Comparison of ENCODE assay signal across 14 mouse cellular contexts in the genomic region with DNA sequence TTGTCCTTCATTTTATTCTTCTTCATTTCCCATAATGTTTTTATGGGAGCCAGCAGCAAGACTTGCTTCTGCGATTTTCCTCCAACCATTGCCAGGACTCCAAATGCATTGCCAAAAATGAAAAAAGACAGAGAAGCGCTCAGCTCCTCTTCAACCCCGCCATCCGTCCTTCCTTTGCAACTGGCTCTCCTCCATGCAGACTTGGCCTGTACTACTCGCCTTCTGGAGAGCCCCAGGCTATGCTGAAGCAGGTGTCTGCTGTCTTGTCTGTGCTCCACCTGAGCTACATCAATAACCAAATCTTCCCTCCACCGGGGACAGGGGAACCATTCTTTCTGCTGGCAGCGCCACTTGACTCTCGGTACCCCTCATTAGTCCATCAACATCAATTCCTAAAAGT.
A peak's percentile ranks its signal among the peaks of the same experiment; 100 is the strongest.
DNase-seq lines count a peak whose midpoint lies in the region; TF ChIP-seq lines count a peak whose summit lies in the region.
"Had no signal": no experiment of that assay in that cellular context is flagged by ENCODE, and none has a peak within 500 bp of the region (broad histone marks: within the 10 kb centered on the region; RNA-seq: fewer than 3 reads in every experiment).

No protein-coding gene starts in this region.

- no peak overlapping the region for H3K27ac ChIP-seq in kidney, adult 2 months (ENCODE audit: insufficient read depth, low read depth, low read length)
- H3K27ac ChIP-seq: embryonic facial prominence, embryonic 12.5 days; kidney, embryonic 15.5 days had no signal

- H3K4me3 ChIP-seq in kidney, adult 2 months (ENCODE audit: insufficient read depth, low read depth, low read length), result no peak overlapping the region
- H3K4me3 ChIP-seq: embryonic facial prominence, embryonic 12.5 days; kidney, embryonic 15.5 days had no signal

- WGBS in kidney, adult 2 months, result 91% methylated on average over 8 of the region's 8 CpGs

- TF ChIP-seq CTCF in kidney, adult 2 months (conservative IDR thresholded peaks at IDR 0.05; ENCODE audit: insufficient read depth, insufficient read length, low read depth, low read length), result no peak

- no peak for TF ChIP-seq POLR2A in kidney, adult 2 months (IDR thresholded peaks at IDR 0.05; ENCODE audit: low read depth, low read length)

- DNase-seq in adrenal gland, postnatal 25 days, result peak; percentile 2
- no peak for DNase-seq in adrenal gland, adult 8-10 months
- peak; percentile 2 to 4 for DNase-seq in layer of hippocampus, postnatal 36 days
- DNase-seq in layer of hippocampus, adult 8-10 months (ENCODE audit: low spot score in 2 of 2), result no peak
- DNase-seq in cerebellum, adult 11-12 months, result peak; percentile 22
- DNase-seq in cerebellum, postnatal 36 days, result peak; percentile 53 to 56
- DNase-seq in kidney, adult 2 months, result no peak
- DNase-seq in kidney, adult 11 months, result no peak
- DNase-seq: adrenal gland, postnatal 36 days; gastrocnemius, postnatal 10 days; heart, postnatal 14 days; retina, postnatal 1 day had no signal

- no peaks in the 10 kb centered on the region for H3K27me3 ChIP-seq in kidney, adult 2 months (replicated peaks; ENCODE audit: control insufficient read depth, insufficient read depth, low read length)
- H3K27me3 ChIP-seq: embryonic facial prominence, embryonic 12.5 days; kidney, embryonic 15.5 days had no signal

- H3K4me1 ChIP-seq in kidney, adult 2 months (ENCODE audit: control insufficient read depth, insufficient read depth, low read length), result no peaks in the 10 kb centered on the region
- H3K4me1 ChIP-seq: embryonic facial prominence, embryonic 12.5 days; kidney, embryonic 15.5 days had no signal

- no peaks in the 10 kb centered on the region for H3K36me3 ChIP-seq in kidney, adult 2 months (ENCODE audit: control insufficient read depth, insufficient read depth, low read length)
- H3K36me3 ChIP-seq: embryonic facial prominence, embryonic 12.5 days; kidney, embryonic 15.5 days had no signal

Comparison
In these comparisons a context has a peak if more than half of its experiments do, and no peak if none do; other contexts are left out.
1. DNase-seq: peak in adrenal gland, postnatal 25 days (single experiment), layer of hippocampus, postnatal 36 days (2 of 2), cerebellum, adult 11-12 months (single experiment) and cerebellum, postnatal 36 days (2 of 2); none in adrenal gland, adult 8-10 months (single experiment), layer of hippocampus, adult 8-10 months (0 of 2), kidney, adult 2 months (single experiment) and kidney, adult 11 months (single experiment).